Mouse (Mus musculus) heart, embryonic 11.5 days (tissue): ENCODE measurements around the gene Dlx6. TPM values are rescaled to one million over a fixed set of nuclear protein-coding genes. Genes with fewer than 3 reads are reported as not detected.

ENCODE experiments used
- ATAC-seq: fragments of 200-750 bp; cut with Nextera tagmentation; replicated peaks from 2 replicates; pipeline ENCODE4 v1.8.0; 2017; ENCODE audit warnings: moderate library complexity; ENCODE audit not compliant: insufficient number of reproducible peaks, low FRiP score, low TSS enrichment
- H3K27ac ChIP-seq: fragments of 300-500 bp; sonication (generic); 2 replicates; pipeline ENCODE4 v1.5.1; 2014; ENCODE audit warnings: mild to moderate bottlenecking, low read depth, low read length
- H3K27me3 ChIP-seq: fragments of 300-500 bp; sonication (generic); 2 replicates; pipeline ENCODE4 v1.6.1; 2014; ENCODE audit warnings: mild to moderate bottlenecking, low read length, mixed read lengths; ENCODE audit not compliant: control insufficient read depth, insufficient read depth
- H3K36me3 ChIP-seq: fragments of 300-500 bp; sonication (generic); 2 replicates; pipeline ENCODE4 v1.6.1; 2014; ENCODE audit warnings: mild to moderate bottlenecking, low read length, moderate library complexity, mixed read lengths; ENCODE audit not compliant: control insufficient read depth, insufficient read depth
- H3K4me1 ChIP-seq: fragments of 300-500 bp; sonication (generic); 2 replicates; pipeline ENCODE4 v1.6.1; 2014; ENCODE audit warnings: low read length; ENCODE audit not compliant: control insufficient read depth, insufficient read depth
- H3K4me2 ChIP-seq: fragments of 300-500 bp; sonication (generic); 2 replicates; pipeline ENCODE4 v1.6.1; 2014; ENCODE audit warnings: mild to moderate bottlenecking, moderate library complexity
- H3K4me3 ChIP-seq: fragments of 300-500 bp; sonication (generic); 2 replicates; pipeline ENCODE4 v1.5.1; 2014; ENCODE audit warnings: low read depth, low read length
- H3K9ac ChIP-seq: fragments of 300-500 bp; sonication (generic); 2 replicates; pipeline ENCODE4 v1.6.1; 2014; ENCODE audit warnings: mild to moderate bottlenecking, low read depth, low read length, moderate library complexity
- H3K9me3 ChIP-seq: fragments of 300-500 bp; sonication (generic); replicated peaks from 2 replicates; pipeline ENCODE4 v1.6.1; 2016; ENCODE audit warnings: low read length; ENCODE audit not compliant: control insufficient read depth
- WGBS: fragments of 180-500 bp; shearing (Covaris S2); extraction: QIAGEN DNeasy Blood & Tissue Kit; methylation state at CpG from one replicate; pipeline ENCODE4 v1.1.7; 2014; ENCODE audit not compliant: insufficient replicate concordance; 5-methylcytosine and 5-hydroxymethylcytosine counted together
- polyA plus RNA-seq: library from polyadenylated mRNA; unstranded; fragments of >200 nt; fragmentation: Nextera tagmentation; extraction: Ambion mirVana; gene quantifications from 2 replicates; pipeline ENCODE4 v1.2.1, GENCODE M21; 2014

Dlx6 gene
- polyA plus RNA-seq, 1 experiment from 2014 or later, result 0.47 TPM

GRCm38 (mm10) chr6:6876731-6877130 lies 13.6 kb downstream of the Dlx6 start:
- Histone ChIP-seq H3K27me3 (peaks cover 98% of the 10 kb centered on the region), H3K9me3 (no peaks in the 10 kb centered on the region), H3K4me1 (peaks cover 14% of the 10 kb centered on the region), H3K27ac (no peak overlapping the region), H3K9ac (no peak overlapping the region), H3K4me3 (no peak overlapping the region), H3K4me2 (no peak overlapping the region), H3K36me3 (no peaks in the 10 kb centered on the region)
- ATAC-seq, result no peak
- WGBS, result 7% methylated on average over 7 of the region's 7 CpGs

- peaks cover 95% of the 10 kb centered on the region for H3K27me3 ChIP-seq
- H3K9me3 ChIP-seq, result no peaks in the 10 kb centered on the region
- no peak for ATAC-seq
- no peak overlapping the region for H3K4me2 ChIP-seq
- H3K4me3 ChIP-seq, result no peak overlapping the region
- H3K36me3 ChIP-seq, result no peaks in the 10 kb centered on the region
- no peak overlapping the region for H3K27ac ChIP-seq
- H3K9ac ChIP-seq, result no peak overlapping the region
- H3K4me1 ChIP-seq, result peaks cover 14% of the 10 kb centered on the region
- 11% methylated on average over 5 of the region's 5 CpGs for WGBS
Observed at GRCm38 (mm10) chr6:6877346-6877910, 14.3 kb downstream of the Dlx6 start.

GRCm38 (mm10) chr6:6877981-6878840 lies 15.1 kb downstream of the Dlx6 start:
- no peak overlapping the region for H3K4me3 ChIP-seq
- peaks cover 14% of the 10 kb centered on the region for H3K4me1 ChIP-seq
- no peak overlapping the region for H3K9ac ChIP-seq
- no peak; the same call in 1 of the 2 replicates for ATAC-seq
- H3K27me3 ChIP-seq, result peaks cover 94% of the 10 kb centered on the region
- 2% methylated on average over 34 of the region's 34 CpGs for WGBS
- no peaks in the 10 kb centered on the region for H3K36me3 ChIP-seq
- H3K9me3 ChIP-seq, result no peaks in the 10 kb centered on the region
- H3K4me2 ChIP-seq, result peak overlapping the region; percentile 6; the same call in 1 of the 2 replicates
- no peak overlapping the region for H3K27ac ChIP-seq

- H3K27me3 ChIP-seq, result peaks cover 94% of the 10 kb centered on the region
- ATAC-seq, result no peak
- no peak overlapping the region for H3K27ac ChIP-seq
- no peaks in the 10 kb centered on the region for H3K9me3 ChIP-seq
- H3K9ac ChIP-seq, result no peak overlapping the region
- peaks cover 14% of the 10 kb centered on the region for H3K4me1 ChIP-seq
- under 1% methylated on average over 14 of the region's 14 CpGs for WGBS
- peak overlapping the region; percentile 8; the same call in 1 of the 2 replicates for H3K4me2 ChIP-seq
- H3K4me3 ChIP-seq, result no peak overlapping the region
- no peaks in the 10 kb centered on the region for H3K36me3 ChIP-seq
Observed at GRCm38 (mm10) chr6:6878841-6879291, 15.7 kb downstream of the Dlx6 start.

GRCm38 (mm10) chr6:6879371-6880325 lies 16.5 kb downstream of the Dlx6 start:
- H3K27ac ChIP-seq, result no peak overlapping the region
- H3K4me1 ChIP-seq, result peaks cover 14% of the 10 kb centered on the region
- no peak overlapping the region for H3K9ac ChIP-seq
- under 1% methylated on average over 44 of the region's 44 CpGs for WGBS
- no peaks in the 10 kb centered on the region for H3K9me3 ChIP-seq
- H3K36me3 ChIP-seq, result no peaks in the 10 kb centered on the region
- H3K27me3 ChIP-seq, result peaks cover 89% of the 10 kb centered on the region
- 0 out of 2 replicates have a peak overlapping the region, but pooled peaks have one; percentile 16 for H3K4me3 ChIP-seq
- peak overlapping the region; percentile 22; the same call in 1 of the 2 replicates for H3K4me2 ChIP-seq
- no peak for ATAC-seq

GRCm38 (mm10) chr6:6880361-6881114 lies 17.4 kb downstream of the Dlx6 start:
- no peak overlapping the region for H3K9ac ChIP-seq
- no peak overlapping the region for H3K27ac ChIP-seq
- peaks cover 14% of the 10 kb centered on the region for H3K4me1 ChIP-seq
- no peaks in the 10 kb centered on the region for H3K9me3 ChIP-seq
- peak overlapping the region; percentile 55 for H3K4me3 ChIP-seq
- peak overlapping the region; percentile 78 for H3K4me2 ChIP-seq
- H3K36me3 ChIP-seq, result no peaks in the 10 kb centered on the region
- WGBS, result under 1% methylated on average over 24 of the region's 24 CpGs
- no peak for ATAC-seq
- H3K27me3 ChIP-seq, result peaks cover 83% of the 10 kb centered on the region

- ATAC-seq, result 0 out of 2 replicates have a peak, but pooled peaks have one; percentile 11
- Histone ChIP-seq H3K9ac (peak overlapping the region; percentile 23; the same call in 1 of the 2 replicates), H3K27me3 (peaks cover 76% of the 10 kb centered on the region), H3K36me3 (no peaks in the 10 kb centered on the region), H3K9me3 (no peaks in the 10 kb centered on the region), H3K4me3 (peak overlapping the region; percentile 55), H3K27ac (no peak overlapping the region), H3K4me2 (peak overlapping the region; percentile 78), H3K4me1 (peaks cover 14% of the 10 kb centered on the region)
- WGBS, result under 1% methylated on average over 29 of the region's 30 CpGs
Observed at GRCm38 (mm10) chr6:6881115-6881637, 18.0 kb downstream of the Dlx6 start.
